Mouse (Mus musculus): ENCODE measurements around the gene Mgl2.
A peak's percentile ranks its signal among the peaks of the same experiment; 100 is the strongest.

The Mgl2 gene

GRCm38 (mm10) chr11:70171181-70171580, 41.1 kb downstream of the Mgl2 start:
- peak; percentile 76 for DNase-seq

GRCm38 (mm10) chr11:70171847-70172246, 41.7 kb downstream of the Mgl2 start:
- peak; percentile 30 for DNase-seq

- no peak for DNase-seq
Observed at GRCm38 (mm10) chr11:70172298-70172697, 42.2 kb downstream of the Mgl2 start.

GRCm38 (mm10) chr11:70174491-70174890, 44.4 kb downstream of the Mgl2 start:
- DNase-seq, result peak; percentile 67

GRCm38 (mm10) chr11:70177647-70178046, 47.5 kb downstream of the Mgl2 start:
- DNase-seq, result no peak

GRCm38 (mm10) chr11:70178311-70178710, 48.2 kb downstream of the Mgl2 start:
- no peak for DNase-seq

GRCm38 (mm10) chr11:70178756-70179155, 48.6 kb downstream of the Mgl2 start:
- no peak for DNase-seq

- no peak for DNase-seq
Observed at GRCm38 (mm10) chr11:70179401-70179800, 49.3 kb downstream of the Mgl2 start.

GRCm38 (mm10) chr11:70180496-70180895, 50.4 kb downstream of the Mgl2 start:
- no peak for DNase-seq

GRCm38 (mm10) chr11:70185120-70185519, 55.0 kb downstream of the Mgl2 start:
- DNase-seq, result no peak

Measured in kidney, postnatal 14 days (tissue).